Mouse (Mus musculus): ENCODE measurements around the gene Lgr6. TPM values are rescaled to one million over a fixed set of nuclear protein-coding genes. Genes with fewer than 3 reads are reported as not detected.

The Lgr6 gene
- polyA plus RNA-seq, 1 experiment = 0.21 TPM

- DNase-seq (ENCODE audit: low read depth in 1 of 2, low spot score in 2 of 2) = no peak
- Histone ChIP-seq H3K4me1 (ENCODE audit: control insufficient read depth, insufficient read depth, insufficient read length) (peaks cover 4% of the 10 kb centered on the region; the same call in 1 of the 2 replicates), H3K27ac (ENCODE audit: insufficient read depth, low read length) (no peak overlapping the region), H3K36me3 (ENCODE audit: control insufficient read depth, insufficient read depth, low read length) (no peaks in the 10 kb centered on the region), H3K4me3 (ENCODE audit: extremely low read depth, insufficient read depth, insufficient read length) (no peak overlapping the region), H3K27me3 (ENCODE audit: control insufficient read depth, insufficient read depth, low read length) (no peaks in the 10 kb centered on the region)
- TF ChIP-seq POLR2A (IDR thresholded peaks at IDR 0.05; ENCODE audit: low read depth, low read length) = no peak
- TF ChIP-seq CTCF (IDR thresholded peaks at IDR 0.05; ENCODE audit: extremely low read depth, insufficient read depth, insufficient read length, insufficient replicate concordance) = no peak
- 38% methylated on average over 8 of the region's 8 CpGs for WGBS
Measured at GRCm38 (mm10) chr1:135056901-135057300, 48.2 kb downstream of the Lgr6 start.

- TF ChIP-seq CTCF (IDR thresholded peaks at IDR 0.05; ENCODE audit: extremely low read depth, insufficient read depth, insufficient read length, insufficient replicate concordance) = no peak
- TF ChIP-seq POLR2A (IDR thresholded peaks at IDR 0.05; ENCODE audit: low read depth, low read length) = no peak
- no peaks in the 10 kb centered on the region for H3K27me3 ChIP-seq (ENCODE audit: control insufficient read depth, insufficient read depth, low read length)
- no peak overlapping the region for H3K4me3 ChIP-seq (ENCODE audit: extremely low read depth, insufficient read depth, insufficient read length)
- no peaks in the 10 kb centered on the region for H3K36me3 ChIP-seq (ENCODE audit: control insufficient read depth, insufficient read depth, low read length)
- DNase-seq (ENCODE audit: low read depth in 1 of 2, low spot score in 2 of 2) = no peak
- WGBS = 67% methylated on average over 5 of the region's 5 CpGs
- no peak overlapping the region for H3K27ac ChIP-seq (ENCODE audit: insufficient read depth, low read length)
- H3K4me1 ChIP-seq (ENCODE audit: control insufficient read depth, insufficient read depth, insufficient read length) = peaks cover 4% of the 10 kb centered on the region; the same call in 1 of the 2 replicates
Measured at GRCm38 (mm10) chr1:135054121-135054520, 51.0 kb downstream of the Lgr6 start.

- DNase-seq (ENCODE audit: low read depth in 1 of 2, low spot score in 2 of 2) = no peak
- WGBS = 96% methylated on average over 2 of the region's 2 CpGs
- TF ChIP-seq CTCF (IDR thresholded peaks at IDR 0.05; ENCODE audit: extremely low read depth, insufficient read depth, insufficient read length, insufficient replicate concordance) (no peak), POLR2A (IDR thresholded peaks at IDR 0.05; ENCODE audit: low read depth, low read length) (no peak)
Measured at GRCm38 (mm10) chr1:135044439-135044838, 60.6 kb downstream of the Lgr6 start.

GRCm38 (mm10) chr1:135036297-135036696, 68.8 kb downstream of the Lgr6 start:
- no peak for DNase-seq (ENCODE audit: low read depth in 1 of 2, low spot score in 2 of 2)
- Histone ChIP-seq H3K27me3 (ENCODE audit: control insufficient read depth, insufficient read depth, low read length) (no peaks in the 10 kb centered on the region), H3K36me3 (ENCODE audit: control insufficient read depth, insufficient read depth, low read length) (no peaks in the 10 kb centered on the region), H3K27ac (ENCODE audit: insufficient read depth, low read length) (no peak overlapping the region), H3K4me3 (ENCODE audit: extremely low read depth, insufficient read depth, insufficient read length) (no peak overlapping the region), H3K4me1 (ENCODE audit: control insufficient read depth, insufficient read depth, insufficient read length) (no peaks in the 10 kb centered on the region)
- TF ChIP-seq POLR2A (IDR thresholded peaks at IDR 0.05; ENCODE audit: low read depth, low read length) (no peak), CTCF (IDR thresholded peaks at IDR 0.05; ENCODE audit: extremely low read depth, insufficient read depth, insufficient read length, insufficient replicate concordance) (no peak)
- 24% methylated on average over 5 of the region's 5 CpGs for WGBS

More at GRCm38 (mm10) chr1:135044439-135044838, 60.6 kb downstream of the Lgr6 start:
- Histone ChIP-seq H3K27ac (ENCODE audit: insufficient read depth, low read length) (no peak overlapping the region), H3K36me3 (ENCODE audit: control insufficient read depth, insufficient read depth, low read length) (no peaks in the 10 kb centered on the region), H3K27me3 (ENCODE audit: control insufficient read depth, insufficient read depth, low read length) (no peaks in the 10 kb centered on the region), H3K4me3 (ENCODE audit: extremely low read depth, insufficient read depth, insufficient read length) (no peak overlapping the region), H3K4me1 (ENCODE audit: control insufficient read depth, insufficient read depth, insufficient read length) (no peaks in the 10 kb centered on the region)

- 87% methylated on average over 8 of the region's 8 CpGs for WGBS
- TF ChIP-seq POLR2A (IDR thresholded peaks at IDR 0.05; ENCODE audit: low read depth, low read length) = no peak
- TF ChIP-seq CTCF (IDR thresholded peaks at IDR 0.05; ENCODE audit: extremely low read depth, insufficient read depth, insufficient read length, insufficient replicate concordance) = no peak
- no peaks in the 10 kb centered on the region for H3K36me3 ChIP-seq (ENCODE audit: control insufficient read depth, insufficient read depth, low read length)
- DNase-seq (ENCODE audit: low read depth in 1 of 2, low spot score in 2 of 2) = no peak
- no peak overlapping the region for H3K27ac ChIP-seq (ENCODE audit: insufficient read depth, low read length)
- H3K4me3 ChIP-seq (ENCODE audit: extremely low read depth, insufficient read depth, insufficient read length) = no peak overlapping the region
- no peaks in the 10 kb centered on the region for H3K4me1 ChIP-seq (ENCODE audit: control insufficient read depth, insufficient read depth, insufficient read length)
- H3K27me3 ChIP-seq (ENCODE audit: control insufficient read depth, insufficient read depth, low read length) = no peaks in the 10 kb centered on the region
Measured at GRCm38 (mm10) chr1:135032658-135033057, 72.4 kb downstream of the Lgr6 start.

- H3K27me3 ChIP-seq (ENCODE audit: control insufficient read depth, insufficient read depth, low read length) = no peaks in the 10 kb centered on the region
- no peak for DNase-seq (ENCODE audit: low read depth in 1 of 2, low spot score in 2 of 2)
- WGBS = 63% methylated on average over 2 of the region's 2 CpGs
Measured at GRCm38 (mm10) chr1:135030121-135030520, 75.0 kb downstream of the Lgr6 start.

GRCm38 (mm10) chr1:135026275-135026674, 78.8 kb downstream of the Lgr6 start:
- H3K27me3 ChIP-seq (ENCODE audit: control insufficient read depth, insufficient read depth, low read length) = no peaks in the 10 kb centered on the region
- DNase-seq (ENCODE audit: low read depth in 1 of 2, low spot score in 2 of 2) = no peak
- TF ChIP-seq POLR2A (IDR thresholded peaks at IDR 0.05; ENCODE audit: low read depth, low read length) = no peak
- no peak for TF ChIP-seq CTCF (IDR thresholded peaks at IDR 0.05; ENCODE audit: extremely low read depth, insufficient read depth, insufficient read length, insufficient replicate concordance)
- WGBS = 89% methylated on average over 1 of the region's 1 CpGs
- peaks cover under 1% of the 10 kb centered on the region; the same call in 1 of the 2 replicates for H3K4me1 ChIP-seq (ENCODE audit: control insufficient read depth, insufficient read depth, insufficient read length)
- H3K36me3 ChIP-seq (ENCODE audit: control insufficient read depth, insufficient read depth, low read length) = no peaks in the 10 kb centered on the region
- H3K27ac ChIP-seq (ENCODE audit: insufficient read depth, low read length) = no peak overlapping the region
- no peak overlapping the region for H3K4me3 ChIP-seq (ENCODE audit: extremely low read depth, insufficient read depth, insufficient read length)

More at GRCm38 (mm10) chr1:135030121-135030520, 75.0 kb downstream of the Lgr6 start:
- Histone ChIP-seq H3K4me3 (ENCODE audit: extremely low read depth, insufficient read depth, insufficient read length) (no peak overlapping the region), H3K36me3 (ENCODE audit: control insufficient read depth, insufficient read depth, low read length) (no peaks in the 10 kb centered on the region), H3K27ac (ENCODE audit: insufficient read depth, low read length) (no peak overlapping the region), H3K4me1 (ENCODE audit: control insufficient read depth, insufficient read depth, insufficient read length) (no peaks in the 10 kb centered on the region)
- TF ChIP-seq POLR2A (IDR thresholded peaks at IDR 0.05; ENCODE audit: low read depth, low read length) (no peak), CTCF (IDR thresholded peaks at IDR 0.05; ENCODE audit: extremely low read depth, insufficient read depth, insufficient read length, insufficient replicate concordance) (no peak)
